Mouse (Mus musculus) bone marrow macrophage, adult 2 months (primary cell): Measurements from ENCODE around the gene Prrt4. TPM values are rescaled to one million over a fixed set of nuclear protein-coding genes. Genes with fewer than 3 reads are reported as not detected.
"Not testable (repeated sequence)": the region's sequence is repeated elsewhere in the genome, so short reads cannot be mapped to it uniquely, and the experiment has no call there.

Source experiments
- H3K27ac ChIP-seq: 2 replicates; pipeline ENCODE4 v1.5.1; 2012; ENCODE audit warnings: low read depth, low read length; ENCODE audit not compliant: insufficient read depth
- H3K4me1 ChIP-seq: 2 replicates; pipeline ENCODE4 v1.6.1; 2012; ENCODE audit warnings: low read length; ENCODE audit not compliant: control insufficient read depth, insufficient read depth
- H3K4me3 ChIP-seq: 2 replicates; pipeline ENCODE4 v1.5.1; 2012; ENCODE audit warnings: mild to moderate bottlenecking, low read length, moderate library complexity; ENCODE audit not compliant: insufficient read depth
- CTCF ChIP-seq: IDR thresholded peaks from 2 replicates; pipeline ENCODE4 v1.5.1; 2012; ENCODE audit warnings: low read depth, mild to moderate bottlenecking, low read length, moderate library complexity
- POLR2A ChIP-seq: IDR thresholded peaks from 2 replicates; pipeline ENCODE4 v1.6.1; 2012; ENCODE audit warnings: mild to moderate bottlenecking, low read depth, low read length, borderline replicate concordance
- polyA plus RNA-seq: library from polyadenylated mRNA; stranded (reverse); fragments of >200 nt; gene quantifications from 2 replicates; pipeline ENCODE4 v1.2.4, GENCODE M21; 2012; ENCODE audit not compliant: missing spikeins, insufficient read depth, insufficient read length

The Prrt4 gene
- polyA plus RNA-seq, 1 experiment = not detected

- H3K4me1 ChIP-seq = no peaks in the 10 kb centered on the region
Observed at GRCm38 (mm10) chr6:29174368-29174767, 5.0 kb downstream of the Prrt4 start.

GRCm38 (mm10) chr6:29170952-29171388 lies 8.4 kb downstream of the Prrt4 start:
- Histone ChIP-seq H3K27ac (no peak overlapping the region), H3K4me1 (no peaks in the 10 kb centered on the region), H3K4me3 (peak overlapping the region; percentile 47)
- peak; percentile 52 for TF ChIP-seq CTCF
- TF ChIP-seq POLR2A = no peak

More at GRCm38 (mm10) chr6:29174368-29174767, 5.0 kb downstream of the Prrt4 start:
- TF ChIP-seq POLR2A (no peak), CTCF (no peak)
- Histone ChIP-seq H3K4me3 (no peak overlapping the region), H3K27ac (no peak overlapping the region)

GRCm38 (mm10) chr6:29170063-29170921 lies 9.1 kb downstream of the Prrt4 start:
- TF ChIP-seq POLR2A = no peak
- no peak for TF ChIP-seq CTCF
- H3K27ac ChIP-seq = no peak overlapping the region
- no peaks in the 10 kb centered on the region for H3K4me1 ChIP-seq
- H3K4me3 ChIP-seq = peak overlapping the region; percentile 47

GRCm38 (mm10) chr6:29169675-29170062 lies 9.7 kb downstream of the Prrt4 start:
- no peak for TF ChIP-seq CTCF
- no peak for TF ChIP-seq POLR2A
- no peaks in the 10 kb centered on the region for H3K4me1 ChIP-seq
- H3K27ac ChIP-seq = no peak overlapping the region
- no peak overlapping the region for H3K4me3 ChIP-seq

GRCm38 (mm10) chr6:29168871-29169270 lies 10.5 kb downstream of the Prrt4 start:
- TF ChIP-seq POLR2A (no peak), CTCF (no peak)
- H3K4me1 ChIP-seq = no peaks in the 10 kb centered on the region
- H3K27ac ChIP-seq = no peak overlapping the region
- H3K4me3 ChIP-seq = no peak overlapping the region

GRCm38 (mm10) chr6:29166196-29166595 lies 13.2 kb downstream of the Prrt4 start:
- H3K27ac ChIP-seq = no peak overlapping the region
- peaks cover 8% of the 10 kb centered on the region for H3K4me1 ChIP-seq
- no peak overlapping the region for H3K4me3 ChIP-seq
- TF ChIP-seq POLR2A (no peak), CTCF (no peak)

- TF ChIP-seq CTCF (no peak), POLR2A (no peak)
- Histone ChIP-seq H3K27ac (no peak within 1 kb of the TSS), H3K4me1 (peaks cover 8% of the 10 kb centered on the region), H3K4me3 (peak within 1 kb of the TSS; percentile 86)
Observed at GRCm38 (mm10) chr6:29164314-29165244, 14.8 kb downstream of the Prrt4 start, which contains the start of gene Rbm28. Rbm28 (minus strand) TSS chr6:29165006.

GRCm38 (mm10) chr6:29161291-29161690 lies 18.1 kb downstream of the Prrt4 start:
- H3K27ac ChIP-seq, H3K4me3 ChIP-seq, H3K4me1 ChIP-seq: not testable (repeated sequence)

- H3K4me1 ChIP-seq = peaks cover 8% of the 10 kb centered on the region
- TF ChIP-seq POLR2A = no peak
- no peak overlapping the region for H3K27ac ChIP-seq
- H3K4me3 ChIP-seq = no peak overlapping the region
Observed at GRCm38 (mm10) chr6:29160786-29161185, 18.6 kb downstream of the Prrt4 start.

GRCm38 (mm10) chr6:29156326-29156725 lies 23.1 kb downstream of the Prrt4 start:
- Histone ChIP-seq H3K4me1 (no peaks in the 10 kb centered on the region), H3K27ac (no peak overlapping the region), H3K4me3 (no peak overlapping the region)
- TF ChIP-seq POLR2A = no peak
